Mouse (Mus musculus) forebrain, embryonic 13.5 days (tissue): ENCODE measurements around the gene Taar6. TPM values are rescaled to one million over a fixed set of nuclear protein-coding genes. Genes with fewer than 3 reads are reported as not detected.
A peak's percentile ranks its signal among the peaks of the same experiment; 100 is the strongest.

Source experiments
- ATAC-seq: fragments of 200-750 bp; cut with Nextera tagmentation; 2 replicates; pipeline ENCODE4 v1.8.0; 2017
- H3K27ac ChIP-seq: fragments of 300-500 bp; sonication (generic); 2 replicates; pipeline ENCODE4 v1.5.1; 2015; ENCODE audit warnings: inconsistent platforms, mild to moderate bottlenecking, moderate library complexity
- H3K27me3 ChIP-seq: fragments of 300-500 bp; sonication (generic); 2 replicates; pipeline ENCODE4 v1.6.1; 2015; ENCODE audit warnings: mild to moderate bottlenecking, inconsistent platforms
- H3K36me3 ChIP-seq: fragments of 300-500 bp; sonication (generic); 2 replicates; pipeline ENCODE4 v1.6.1; 2015; ENCODE audit warnings: mild to moderate bottlenecking, inconsistent platforms; ENCODE audit not compliant: poor library complexity, severe bottlenecking
- H3K4me1 ChIP-seq: fragments of 300-500 bp; sonication (generic); 2 replicates; pipeline ENCODE4 v1.6.1; 2015; ENCODE audit warnings: inconsistent platforms
- H3K4me2 ChIP-seq: fragments of 300-500 bp; sonication (generic); 2 replicates; pipeline ENCODE4 v1.6.1; 2015; ENCODE audit warnings: inconsistent platforms, mild to moderate bottlenecking, moderate library complexity
- H3K4me3 ChIP-seq: fragments of 300-500 bp; sonication (generic); 2 replicates; pipeline ENCODE4 v1.5.1; 2015; ENCODE audit warnings: mild to moderate bottlenecking, inconsistent platforms
- H3K9ac ChIP-seq: fragments of 300-500 bp; sonication (generic); 2 replicates; pipeline ENCODE4 v1.6.1; 2015; ENCODE audit warnings: mild to moderate bottlenecking, inconsistent platforms
- H3K9me3 ChIP-seq: fragments of 300-500 bp; sonication (generic); replicated peaks from 2 replicates; pipeline ENCODE4 v1.6.1; 2016; ENCODE audit warnings: inconsistent platforms
- WGBS: fragments of 180-500 bp; shearing (Covaris S2); methylation state at CpG from one replicate; pipeline ENCODE4 v1.1.7; 2015; 5-methylcytosine and 5-hydroxymethylcytosine counted together
- polyA plus RNA-seq: library from polyadenylated mRNA; unstranded; fragments of >200 nt; fragmentation: Nextera tagmentation; extraction: Ambion mirVana; gene quantifications from 2 replicates; pipeline ENCODE4 v1.2.1, GENCODE M21; 2015

The Taar6 gene
- polyA plus RNA-seq: not detected in 2 replicates

GRCm38 (mm10) chr10:23985546-23985945 lies at the start of gene Taar6:
Gene Taar6 (minus strand): TSS chr10:23985646.
- Histone ChIP-seq H3K9me3 (no peaks in the 10 kb centered on the region), H3K27ac (no peak within 1 kb of the TSS), H3K27me3 (no peaks in the 10 kb centered on the region), H3K9ac (no peak within 1 kb of the TSS), H3K4me1 (no peaks in the 10 kb centered on the region), H3K4me3 (no peak within 1 kb of the TSS), H3K36me3 (no peaks in the 10 kb centered on the region), H3K4me2 (no peak within 1 kb of the TSS)
- WGBS: 85% methylated on average over 8 of the region's 8 CpGs
- ATAC-seq: no peak

GRCm38 (mm10) chr10:24031347-24031746 lies 45.9 kb upstream of the Taar6 start:
- Histone ChIP-seq H3K27ac (no peak overlapping the region), H3K4me2 (no peak overlapping the region), H3K9me3 (no peaks in the 10 kb centered on the region), H3K9ac (no peak overlapping the region), H3K4me3 (no peak overlapping the region), H3K27me3 (no peaks in the 10 kb centered on the region), H3K4me1 (no peaks in the 10 kb centered on the region), H3K36me3 (no peaks in the 10 kb centered on the region)
- no peak for ATAC-seq

- H3K27me3 ChIP-seq: no peaks in the 10 kb centered on the region
- no peak within 1 kb of the TSS for H3K4me3 ChIP-seq
- H3K4me2 ChIP-seq: no peak within 1 kb of the TSS
- H3K36me3 ChIP-seq: no peaks in the 10 kb centered on the region
- H3K9ac ChIP-seq: no peak within 1 kb of the TSS
- no peaks in the 10 kb centered on the region for H3K4me1 ChIP-seq
- ATAC-seq: no peak
- H3K27ac ChIP-seq: no peak within 1 kb of the TSS
- no peaks in the 10 kb centered on the region for H3K9me3 ChIP-seq
Measured at GRCm38 (mm10) chr10:24026922-24027321, 41.5 kb upstream of the Taar6 start, which contains the start of gene Taar7d. Gene Taar7d (plus strand): TSS chr10:24027222.

GRCm38 (mm10) chr10:24008143-24008542 lies 22.7 kb upstream of the Taar6 start:
- ATAC-seq: no peak
- H3K36me3 ChIP-seq: no peaks in the 10 kb centered on the region
- WGBS: 91% methylated on average over 1 of the region's 1 CpGs
- no peaks in the 10 kb centered on the region for H3K9me3 ChIP-seq
- no peaks in the 10 kb centered on the region for H3K4me1 ChIP-seq
- no peak overlapping the region for H3K4me2 ChIP-seq
- H3K27me3 ChIP-seq: no peaks in the 10 kb centered on the region
- no peak overlapping the region for H3K9ac ChIP-seq
- no peak overlapping the region for H3K27ac ChIP-seq
- no peak overlapping the region for H3K4me3 ChIP-seq

GRCm38 (mm10) chr10:24007034-24007433 lies 21.6 kb upstream of the Taar6 start:
- Histone ChIP-seq H3K4me2 (no peak overlapping the region), H3K4me1 (no peaks in the 10 kb centered on the region), H3K9me3 (no peaks in the 10 kb centered on the region), H3K27ac (no peak overlapping the region), H3K4me3 (no peak overlapping the region), H3K9ac (no peak overlapping the region), H3K36me3 (no peaks in the 10 kb centered on the region), H3K27me3 (no peaks in the 10 kb centered on the region)
- WGBS: 57% methylated on average over 2 of the region's 2 CpGs
- ATAC-seq: no peak

GRCm38 (mm10) chr10:24006442-24006841 lies 21.0 kb upstream of the Taar6 start:
- Histone ChIP-seq H3K4me1 (no peaks in the 10 kb centered on the region), H3K4me2 (no peak overlapping the region), H3K9me3 (no peaks in the 10 kb centered on the region), H3K36me3 (no peaks in the 10 kb centered on the region), H3K9ac (no peak overlapping the region), H3K27me3 (no peaks in the 10 kb centered on the region), H3K4me3 (no peak overlapping the region), H3K27ac (no peak overlapping the region)
- ATAC-seq: no peak
- WGBS: 86% methylated on average over 1 of the region's 1 CpGs

GRCm38 (mm10) chr10:23999639-24000038 lies 14.2 kb upstream of the Taar6 start, which contains the start of gene Taar7b:
Gene Taar7b (plus strand): TSS chr10:23999939.
- no peaks in the 10 kb centered on the region for H3K9me3 ChIP-seq
- no peak within 1 kb of the TSS for H3K9ac ChIP-seq
- H3K4me1 ChIP-seq: no peaks in the 10 kb centered on the region
- no peak within 1 kb of the TSS for H3K4me3 ChIP-seq
- no peak within 1 kb of the TSS for H3K27ac ChIP-seq
- ATAC-seq: no peak
- H3K27me3 ChIP-seq: no peaks in the 10 kb centered on the region
- H3K36me3 ChIP-seq: no peaks in the 10 kb centered on the region
- whole genome bisulfite sequencing: 92% methylated on average over 1 of the region's 1 CpGs
- H3K4me2 ChIP-seq: no peak within 1 kb of the TSS

- ATAC-seq: no peak
- Histone ChIP-seq H3K36me3 (no peaks in the 10 kb centered on the region), H3K4me2 (no peak within 1 kb of the TSS)
Measured at GRCm38 (mm10) chr10:23993381-23993780, 7.9 kb upstream of the Taar6 start, which contains the start of gene Taar7a. Gene Taar7a (minus strand): TSS chr10:23993481.

GRCm38 (mm10) chr10:23986419-23986818 lies 973 bp upstream of the Taar6 start:
- Histone ChIP-seq H3K4me3 (no peak overlapping the region), H3K36me3 (no peaks in the 10 kb centered on the region), H3K4me2 (no peak overlapping the region), H3K9me3 (no peaks in the 10 kb centered on the region), H3K9ac (no peak overlapping the region), H3K27me3 (no peaks in the 10 kb centered on the region), H3K4me1 (no peaks in the 10 kb centered on the region), H3K27ac (no peak overlapping the region)
- WGBS: 78% methylated on average over 5 of the region's 5 CpGs
- no peak for ATAC-seq

More at GRCm38 (mm10) chr10:23993381-23993780, 7.9 kb upstream of the Taar6 start, which contains the start of gene Taar7a:
- Histone ChIP-seq H3K4me3 (no peak within 1 kb of the TSS), H3K27me3 (no peaks in the 10 kb centered on the region), H3K9me3 (no peaks in the 10 kb centered on the region), H3K27ac (no peak within 1 kb of the TSS), H3K4me1 (no peaks in the 10 kb centered on the region), H3K9ac (no peak within 1 kb of the TSS)
- WGBS: 90% methylated on average over 3 of the region's 3 CpGs

- Histone ChIP-seq H3K4me2 (no peak overlapping the region), H3K27me3 (no peaks in the 10 kb centered on the region), H3K9ac (no peak overlapping the region), H3K4me1 (no peaks in the 10 kb centered on the region), H3K27ac (no peak overlapping the region), H3K9me3 (no peaks in the 10 kb centered on the region), H3K36me3 (no peaks in the 10 kb centered on the region), H3K4me3 (no peak overlapping the region)
- WGBS: 44% methylated on average over 16 of the region's 16 CpGs
- peak; percentile 89 for ATAC-seq
Measured at GRCm38 (mm10) chr10:23978901-23979705, 6.3 kb downstream of the Taar6 start.

- H3K9me3 ChIP-seq: no peaks in the 10 kb centered on the region
- H3K4me1 ChIP-seq: no peaks in the 10 kb centered on the region
- no peak overlapping the region for H3K27ac ChIP-seq
- no peak overlapping the region for H3K4me3 ChIP-seq
- H3K27me3 ChIP-seq: no peaks in the 10 kb centered on the region
- H3K36me3 ChIP-seq: no peaks in the 10 kb centered on the region
- no peak overlapping the region for H3K9ac ChIP-seq
- H3K4me2 ChIP-seq: no peak overlapping the region
- WGBS: 44% methylated on average over 4 of the region's 4 CpGs
- no peak for ATAC-seq
Measured at GRCm38 (mm10) chr10:23977958-23978357, 7.5 kb downstream of the Taar6 start.

- Histone ChIP-seq H3K9ac (no peak overlapping the region), H3K27ac (no peak overlapping the region), H3K36me3 (no peaks in the 10 kb centered on the region), H3K27me3 (no peaks in the 10 kb centered on the region), H3K9me3 (no peaks in the 10 kb centered on the region), H3K4me2 (no peak overlapping the region), H3K4me3 (no peak overlapping the region), H3K4me1 (no peaks in the 10 kb centered on the region)
- ATAC-seq: no peak
- WGBS: 88% methylated on average over 5 of the region's 5 CpGs
Measured at GRCm38 (mm10) chr10:23971256-23971655, 14.2 kb downstream of the Taar6 start.
